Mouse (Mus musculus) lung, adult 2 months (tissue): ENCODE data around the gene Klc4.

Experiments used
- CTCF ChIP-seq: fragments of 200-500 bp; IDR thresholded peaks from 2 replicates; pipeline ENCODE4 v1.5.1; 2011; ENCODE audit warnings: mild to moderate bottlenecking, low read length, control low read depth; ENCODE audit not compliant: insufficient read depth
- POLR2A ChIP-seq: fragments of 200-500 bp; IDR thresholded peaks from 2 replicates; pipeline ENCODE4 v1.6.1; 2011; ENCODE audit warnings: low read depth, mild to moderate bottlenecking, control low read depth, low read length, borderline replicate concordance; ENCODE audit errors: extremely low read depth

GRCm38 (mm10) chr17:46662730-46663129, 16.9 kb upstream of the Klc4 start:
- no peak for TF ChIP-seq CTCF
- TF ChIP-seq POLR2A = no peak
